Mouse (Mus musculus) CH12.LX (cell line): ENCODE data around the gene Fig4. TPM values are rescaled to one million over a fixed set of nuclear protein-coding genes. Genes with fewer than 3 reads are reported as not detected.

ENCODE experiments used
- DNase-seq: peaks from one replicate; pipeline ENCODE4 v3.0.0-alpha.2; 2013; ENCODE audit errors: extremely low read depth
- H3K27ac ChIP-seq: 2 replicates; pipeline ENCODE4 v1.5.1; 2012; ENCODE audit warnings: low read depth, mild to moderate bottlenecking, control low read depth, moderate library complexity; ENCODE audit not compliant: insufficient read depth
- H3K27me3 ChIP-seq: replicated peaks from 2 replicates; pipeline ENCODE3; 2012; ENCODE audit warnings: inconsistent platforms
- H3K36me3 ChIP-seq, 2 experiments: replicated peaks in 1 of 2; 2 replicates each; pipeline versions ENCODE3 to v1.6.1; 2012; ENCODE audit warnings: inconsistent platforms in 1 of 2, low read length in 1 of 2, mild to moderate bottlenecking in 1 of 2, mixed read lengths in 1 of 2, moderate library complexity in 1 of 2; ENCODE audit not compliant: control insufficient read depth in 1 of 2, insufficient read depth in 1 of 2
- H3K4me1 ChIP-seq, 2 experiments: 2 replicates each; pipeline ENCODE4 v1.6.1; 2012; ENCODE audit warnings: inconsistent platforms in 1 of 2, moderate library complexity in 1 of 2; ENCODE audit not compliant: insufficient read depth in 2 of 2, control insufficient read depth in 1 of 2
- H3K4me2 ChIP-seq: 2 replicates; pipeline ENCODE4 v1.6.1; 2012; ENCODE audit warnings: low read depth, mild to moderate bottlenecking, control low read depth; ENCODE audit not compliant: poor library complexity, insufficient read depth, severe bottlenecking
- H3K4me3 ChIP-seq, 3 experiments: fragments of 150-350 bp in 1 of 3; sonication (generic) in 1 of 3; replicated peaks in 1 of 3; 2 replicates each; pipeline versions ENCODE3 to v1.5.1; 2011 to 2012; ENCODE audit warnings: low read depth in 2 of 3, low read length in 2 of 3, mild to moderate bottlenecking in 2 of 3, moderate library complexity in 2 of 3, control low read depth in 1 of 3, improper control_type of control experiment in 1 of 3, inconsistent platforms in 1 of 3, mixed read lengths in 1 of 3; ENCODE audit not compliant: poor library complexity in 1 of 3
- H3K79me2 ChIP-seq: replicated peaks from 2 replicates; pipeline ENCODE4 v1.6.1; 2012; ENCODE audit warnings: mild to moderate bottlenecking, moderate library complexity; ENCODE audit not compliant: control insufficient read depth, poor library complexity, insufficient read depth, severe bottlenecking; ENCODE audit errors: extremely low read depth
- H3K9ac ChIP-seq: 2 replicates; pipeline ENCODE4 v1.6.1; 2012; ENCODE audit warnings: low read depth, mild to moderate bottlenecking, control low read depth, moderate library complexity; ENCODE audit not compliant: insufficient read depth
- H3K9me3 ChIP-seq: replicated peaks from 2 replicates; pipeline ENCODE3; 2012; ENCODE audit warnings: low read length, inconsistent platforms, mixed read lengths
- CHD2 ChIP-seq: IDR thresholded peaks from 2 replicates; pipeline ENCODE4 v1.6.1; 2011; ENCODE audit warnings: low read length, improper control_type of control experiment
- CTCF ChIP-seq, 2 experiments: IDR thresholded peaks in 1 of 2; conservative IDR thresholded peaks in 1 of 2; 2 replicates each; pipeline ENCODE4 v1.5.1; 2011 to 2012; ENCODE audit warnings: low read depth in 2 of 2, low read length in 2 of 2, improper control_type of control experiment in 1 of 2, inconsistent platforms in 1 of 2, mild to moderate bottlenecking in 1 of 2, moderate library complexity in 1 of 2
- E2F4 ChIP-seq: IDR thresholded peaks from 2 replicates; pipeline ENCODE4 v1.6.1; 2011; ENCODE audit warnings: low read depth, low read length, improper control_type of control experiment; ENCODE audit not compliant: insufficient replicate concordance
- ELF1 ChIP-seq: IDR thresholded peaks from 2 replicates; pipeline ENCODE4 v1.6.1; 2014; ENCODE audit warnings: low read depth, mild to moderate bottlenecking, inconsistent platforms, low read length, improper control_type of control experiment
- EP300 ChIP-seq: IDR thresholded peaks from 2 replicates; pipeline ENCODE4 v1.6.1; 2011; ENCODE audit warnings: low read length, improper control_type of control experiment
- GABPA ChIP-seq: IDR thresholded peaks from 2 replicates; pipeline ENCODE4 v1.6.1; 2012; ENCODE audit warnings: low read depth, low read length, improper control_type of control experiment, inconsistent platforms; ENCODE audit not compliant: insufficient replicate concordance
- HCFC1 ChIP-seq: IDR thresholded peaks from 2 replicates; pipeline ENCODE4 v1.6.1; 2012; ENCODE audit warnings: low read depth, mild to moderate bottlenecking, inconsistent platforms, low read length, improper control_type of control experiment
- JUN ChIP-seq: IDR thresholded peaks from 2 replicates; pipeline ENCODE4 v1.6.1; 2011; ENCODE audit warnings: low read depth, mild to moderate bottlenecking, low read length, improper control_type of control experiment, moderate library complexity; ENCODE audit not compliant: insufficient read depth
- JUND ChIP-seq: conservative IDR thresholded peaks from 2 replicates; pipeline ENCODE4 v1.6.1; 2011; ENCODE audit warnings: low read depth, low read length, improper control_type of control experiment
- KAT2A ChIP-seq: IDR thresholded peaks from 2 replicates; pipeline ENCODE4 v1.6.1; 2012; ENCODE audit warnings: low read length, improper control_type of control experiment, inconsistent platforms; ENCODE audit not compliant: insufficient replicate concordance
- MAFK ChIP-seq: IDR thresholded peaks from 2 replicates; pipeline ENCODE4 v1.6.1; 2011; ENCODE audit warnings: low read length, improper control_type of control experiment; ENCODE audit not compliant: insufficient replicate concordance
- MAX ChIP-seq: IDR thresholded peaks from 2 replicates; pipeline ENCODE4 v1.6.1; 2011; ENCODE audit warnings: low read length, improper control_type of control experiment
- MAZ ChIP-seq: IDR thresholded peaks from 2 replicates; pipeline ENCODE4 v1.6.1; 2012; ENCODE audit warnings: low read depth, mild to moderate bottlenecking, inconsistent platforms, low read length, improper control_type of control experiment, moderate library complexity
- MXI1 ChIP-seq: IDR thresholded peaks from 2 replicates; pipeline ENCODE4 v1.6.1; 2011; ENCODE audit warnings: mild to moderate bottlenecking, low read depth, low read length, improper control_type of control experiment
- MYC ChIP-seq: IDR thresholded peaks from 2 replicates; pipeline ENCODE4 v1.6.1; 2011; ENCODE audit warnings: low read depth, mild to moderate bottlenecking, improper control_type of control experiment, low read length
- NELFE ChIP-seq: IDR thresholded peaks from 2 replicates; pipeline ENCODE4 v1.6.1; 2011; ENCODE audit warnings: low read depth, low read length, improper control_type of control experiment
- POLR2A ChIP-seq: IDR thresholded peaks from 2 replicates; pipeline ENCODE4 v1.6.1; 2011; ENCODE audit warnings: low read depth, mild to moderate bottlenecking, improper control_type of control experiment, low read length
- POLR2AphosphoS2 ChIP-seq: IDR thresholded peaks from 2 replicates; pipeline ENCODE4 v1.6.1; 2011; ENCODE audit warnings: low read depth, low read length, improper control_type of control experiment
- RAD21 ChIP-seq: IDR thresholded peaks from 2 replicates; pipeline ENCODE4 v1.6.1; 2011; ENCODE audit warnings: low read depth, mild to moderate bottlenecking, low read length, improper control_type of control experiment, moderate library complexity
- TCF12 ChIP-seq: IDR thresholded peaks from 2 replicates; pipeline ENCODE4 v1.6.1; 2014; ENCODE audit warnings: low read depth, mild to moderate bottlenecking, inconsistent platforms, low read length, improper control_type of control experiment
- UBTF ChIP-seq: IDR thresholded peaks from 2 replicates; pipeline ENCODE4 v1.6.1; 2012; ENCODE audit warnings: low read depth, mild to moderate bottlenecking, inconsistent platforms, low read length, improper control_type of control experiment, moderate library complexity
- USF2 ChIP-seq: conservative IDR thresholded peaks from 2 replicates; pipeline ENCODE4 v1.6.1; 2011; ENCODE audit warnings: low read depth, low read length, improper control_type of control experiment
- ZC3H11A ChIP-seq: IDR thresholded peaks from 2 replicates; pipeline ENCODE4 v1.6.1; 2012; ENCODE audit warnings: low read depth, mild to moderate bottlenecking, inconsistent platforms, low read length, improper control_type of control experiment
- ZKSCAN1 ChIP-seq: IDR thresholded peaks from 2 replicates; pipeline ENCODE4 v1.6.1; 2012; ENCODE audit warnings: low read depth, inconsistent platforms, low read length, improper control_type of control experiment, borderline replicate concordance
- dilution Hi-C: fragments of 300-500 bp; cut with MboI; formaldehyde crosslinking; loops from 2 replicates; pipeline ENCODE4 v1.14.3; 2020; ENCODE audit warnings: low sequenced_read_pairs; ENCODE audit not compliant: extremely low pct_unique_long_range_greater_than_20kb, extremely low pct_ligation_motif_present
- in situ Hi-C: fragments of 300-500 bp; cut with MboI; formaldehyde crosslinking; loops from 3 replicates; pipeline ENCODE4 v1.14.3; 2019; ENCODE audit warnings: low sequenced_read_pairs, low pct_ligation_motif_present, low pct_unique_long_range_greater_than_20kb, mixed read lengths
- polyA plus RNA-seq: library from polyadenylated mRNA; unstranded; fragments of >175 nt; gene quantifications from 2 replicates; pipeline ENCODE4 v1.2.1, GENCODE M21; 2012; ENCODE audit warnings: low read depth; ENCODE audit not compliant: insufficient read length
- total RNA-seq, 2 experiments: library from RNA; depleted of rRNA; stranded (reverse); fragments of 300-350 nt in 1 of 2; fragments of >200 nt in 1 of 2; gene quantifications; 2 replicates each; pipeline ENCODE4 v1.2.3; 2012 to 2014

The Fig4 gene
- total and polyA plus RNA-seq, 3 experiments, result 22.6 to 39.6 (median 35.4) TPM

- DNase-seq, result no peak
- H3K79me2 ChIP-seq, result no peaks in the 10 kb centered on the region
- no peaks in the 10 kb centered on the region for H3K27me3 ChIP-seq
- H3K4me2 ChIP-seq, result no peak overlapping the region
- H3K27ac ChIP-seq, result no peak overlapping the region
- no peak for TF ChIP-seq POLR2AphosphoS2
- TF ChIP-seq JUN, result no peak
- TF ChIP-seq TCF12, result no peak
- TF ChIP-seq KAT2A, result no peak
- no peak for TF ChIP-seq USF2
- TF ChIP-seq CTCF (conservative IDR thresholded peaks at IDR 0.05 in 1 of 2, IDR thresholded peaks at IDR 0.05 in 1 of 2; ENCODE audit: low read depth in 2 of 2, low read length in 2 of 2), result no peak
- no peak for TF ChIP-seq MAZ
- no peak for TF ChIP-seq ZKSCAN1
- no peak for TF ChIP-seq NELFE
- no peak for TF ChIP-seq MAFK
- no peak for TF ChIP-seq UBTF
- TF ChIP-seq EP300, result no peak
- no peak for TF ChIP-seq ELF1
- no peak overlapping the region for H3K9ac ChIP-seq
- peaks cover 21 to 88% of the 10 kb centered on the region in 2 experiments for H3K36me3 ChIP-seq
- dilution Hi-C loops, result no loop called here
- H3K4me3 ChIP-seq, result no peak overlapping the region
- peaks cover 0 to 10% of the 10 kb centered on the region in 2 experiments; a peak in 2 of 4 replicates for H3K4me1 ChIP-seq
- in situ Hi-C loops, result no loop called here
- no peaks in the 10 kb centered on the region for H3K9me3 ChIP-seq
These were observed 59.1 kb downstream of the Fig4 start for GRCm38 (mm10) chr10:41243930-41244329.

- peaks cover 0 to 10% of the 10 kb centered on the region in 2 experiments; a peak in 2 of 4 replicates for H3K4me1 ChIP-seq
- H3K4me2 ChIP-seq, result no peak overlapping the region
- TF ChIP-seq E2F4, result no peak
- TF ChIP-seq MAX, result no peak
- no peak for TF ChIP-seq UBTF
- TF ChIP-seq HCFC1, result no peak
- TF ChIP-seq CHD2, result no peak
- TF ChIP-seq RAD21, result no peak
- TF ChIP-seq ZC3H11A, result no peak
- TF ChIP-seq JUND, result no peak
- no peak for TF ChIP-seq KAT2A
- no peak for TF ChIP-seq POLR2A
- TF ChIP-seq MXI1, result no peak
- TF ChIP-seq CTCF (conservative IDR thresholded peaks at IDR 0.05 in 1 of 2, IDR thresholded peaks at IDR 0.05 in 1 of 2; ENCODE audit: low read depth in 2 of 2, low read length in 2 of 2), result no peak
- no peak for TF ChIP-seq MYC
- TF ChIP-seq MAZ, result no peak
- TF ChIP-seq TCF12, result no peak
- no peak for TF ChIP-seq GABPA
- DNase-seq, result no peak
- dilution Hi-C loops (no loop called here), in situ Hi-C loops (no loop called here)
- H3K36me3 ChIP-seq, result peaks cover 19 to 88% of the 10 kb centered on the region in 2 experiments
- H3K27me3 ChIP-seq, result no peaks in the 10 kb centered on the region
- no peak overlapping the region for H3K9ac ChIP-seq
- H3K4me3 ChIP-seq, result no peak overlapping the region
- no peaks in the 10 kb centered on the region for H3K9me3 ChIP-seq
- no peak overlapping the region for H3K27ac ChIP-seq
- no peaks in the 10 kb centered on the region for H3K79me2 ChIP-seq
These were observed 61.4 kb downstream of the Fig4 start for GRCm38 (mm10) chr10:41241558-41242242.
